Mouse (Mus musculus) adrenal gland, postnatal 4 days (tissue): ENCODE measurements around the gene Aamdc. TPM values are rescaled to one million over a fixed set of nuclear protein-coding genes. Genes with fewer than 3 reads are reported as not detected.

ENCODE experiments used
- DNase-seq, 2 experiments: peaks; one replicate each; pipeline ENCODE4 v3.0.0; 2021 to 2022; ENCODE audit warnings: low spot score in 2 of 2, mixed read lengths in 2 of 2
- total RNA-seq, 2 experiments: library from RNA; stranded (reverse); gene quantifications; 2 replicates each; pipeline ENCODE4 v1.2.3; 2021

Gene Aamdc
- total RNA-seq, 2 experiments from 2014 or later: 29.9 to 33.4 TPM

DNA sequence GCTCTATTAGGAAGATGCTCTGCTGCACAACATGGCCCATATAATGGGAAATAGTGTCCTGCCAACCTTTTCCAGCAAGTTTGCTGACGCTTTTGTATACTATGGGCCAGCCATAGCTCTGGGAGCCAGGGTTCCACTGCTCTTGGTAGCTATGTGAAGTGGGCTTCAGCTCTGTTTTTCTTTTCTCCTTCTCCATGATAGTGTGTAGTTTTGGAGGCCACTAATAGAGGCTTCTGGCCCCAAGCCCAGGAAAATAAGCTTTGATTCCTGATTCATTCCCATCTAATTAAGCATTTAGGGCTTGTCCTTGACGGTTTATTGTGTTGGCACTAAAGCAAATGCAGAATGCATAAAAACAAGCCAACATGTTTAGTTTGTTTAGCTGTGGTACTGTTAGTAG, 59.4 kb downstream of the Aamdc start:
- DNase-seq: no peak

DNA sequence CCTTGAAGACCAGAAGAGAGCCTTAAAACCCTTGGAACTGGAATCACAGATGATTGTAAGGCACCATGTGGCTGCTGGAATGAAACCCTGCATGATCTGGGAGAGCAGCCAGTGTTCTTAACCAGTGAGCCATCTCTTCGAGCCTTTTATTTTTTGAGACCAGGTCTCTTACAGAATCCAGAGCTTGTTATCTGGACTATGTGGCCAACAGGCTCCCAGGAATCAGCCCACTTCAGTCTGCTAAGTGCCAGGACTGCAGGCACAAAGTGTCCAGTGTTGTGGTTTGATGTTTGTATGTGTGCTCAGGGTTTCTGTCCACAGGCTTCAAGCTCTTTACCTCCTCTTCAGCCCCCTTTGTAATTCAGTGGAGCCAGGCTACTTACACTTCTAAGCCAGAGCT, 64.5 kb downstream of the Aamdc start:
- no peak for DNase-seq

DNA sequence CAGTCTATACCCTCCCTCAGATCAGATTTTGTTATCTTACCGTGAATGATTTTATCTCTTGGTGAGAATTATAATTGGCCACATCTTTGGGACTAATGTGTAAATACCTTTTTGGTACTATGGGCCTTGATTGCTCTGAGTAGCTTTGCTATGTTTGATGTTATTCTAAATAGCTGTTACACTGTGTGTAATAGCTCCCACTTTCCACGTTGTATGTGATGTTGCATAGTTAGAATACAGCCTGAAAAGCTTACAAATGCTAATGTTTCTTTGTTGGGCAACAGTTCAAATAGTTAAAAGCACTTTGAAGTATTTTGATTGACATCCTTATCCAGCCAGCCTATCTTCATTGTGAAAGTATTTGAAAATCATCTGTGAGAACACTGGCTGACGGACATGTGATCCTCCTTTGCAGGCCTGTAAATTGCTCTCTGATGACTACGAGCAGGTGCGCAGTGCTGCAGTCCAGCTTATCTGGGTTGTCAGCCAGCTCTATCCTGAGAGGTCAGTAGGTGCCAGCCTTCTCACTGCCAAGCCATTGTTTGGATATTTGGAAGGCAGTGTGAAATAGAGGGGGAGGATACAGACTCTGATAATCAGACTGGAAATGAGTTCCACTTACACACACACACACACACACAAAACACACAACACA, 78.6 kb downstream of the Aamdc start:
- no peak for DNase-seq

Other genes with a start within 250 kb of the Aamdc start
- 1 to 10 TPM; 8.5 to 8.6 TPM for gene Usp35, start 247.5 kb downstream of the Aamdc start, total RNA-seq
- gene Kctd21, start 247.2 kb downstream of the Aamdc start, total RNA-seq: 1 to 10 TPM; 2.2 to 3.3 TPM
- gene Alg8, start 207.9 kb downstream of the Aamdc start, total RNA-seq: 10 to 100 TPM; 19.3 to 20.3 TPM
- 100 to 1,000 TPM; 314 to 350 TPM for gene Ndufc2, start 179.5 kb downstream of the Aamdc start, total RNA-seq
- 10 to 100 TPM; 36.9 to 51.7 TPM for gene Thrsp, start 161.8 kb downstream of the Aamdc start, total RNA-seq
- gene Kctd14, start 128.2 kb downstream of the Aamdc start, total RNA-seq: 1 to 10 TPM; 3.6 to 4.5 TPM
- 10 to 100 TPM; 64.5 to 68.4 TPM for gene Ints4, start 98.5 kb downstream of the Aamdc start, total RNA-seq
- gene Rsf1, start 392 bp upstream of the Aamdc start, total RNA-seq: 10 to 100 TPM; 35.4 to 40.4 TPM
- 10 to 100 TPM; 67.6 to 68.5 TPM for gene Clns1a, start 117.1 kb upstream of the Aamdc start, total RNA-seq
- 10 to 100 TPM in 1 of 2 experiments, 1 to 10 TPM in 1; 8.9 to 10.3 TPM for gene Aqp11, start 158.8 kb upstream of the Aamdc start, total RNA-seq
- 10 to 100 TPM; 39.8 to 46.4 TPM for gene Pak1, start 209.0 kb upstream of the Aamdc start, total RNA-seq